Mouse (Mus musculus) cerebellum, adult 11-12 months (tissue): ENCODE measurements at regions not wholly inside any gene's neighbourhood (a gene's known extent, or its start where the extent isn't known, plus 50 kb on each side); places are given as distances from the start of the nearest gene placed in this dataset.
"Not testable (repeated sequence)": the region's sequence is repeated elsewhere in the genome, so short reads cannot be mapped to it uniquely, and the experiment has no call there.

ENCODE experiments used
- DNase-seq: peaks from one replicate; pipeline ENCODE4 v3.0.0; 2022

GRCm38 (mm10) chr9:80961818-80962217 is 496.5 kb upstream of the Impg1 start:
- DNase-seq: no peak

- DNase-seq: no peak
These were observed 477.7 kb upstream of the Impg1 start for GRCm38 (mm10) chr9:80942991-80943390.

- DNase-seq: no peak
These were observed 476.1 kb upstream of the Impg1 start for GRCm38 (mm10) chr9:80941424-80941823.

GRCm38 (mm10) chr9:80938238-80938637 is 473.0 kb upstream of the Impg1 start:
- DNase-seq: no peak

- no peak for DNase-seq
These were observed 465.3 kb upstream of the Impg1 start for GRCm38 (mm10) chr9:80930628-80931027.

GRCm38 (mm10) chr9:80920304-80920703 is 455.0 kb upstream of the Impg1 start:
- DNase-seq: no peak

GRCm38 (mm10) chr9:80913867-80914266 is 448.6 kb upstream of the Impg1 start:
- DNase-seq: no peak

- DNase-seq: no peak
These were observed 446.9 kb upstream of the Impg1 start for GRCm38 (mm10) chr9:80912177-80912576.

GRCm38 (mm10) chr9:80866807-80867206 is 401.5 kb upstream of the Impg1 start:
- DNase-seq: no peak

- no peak for DNase-seq
These were observed 393.7 kb upstream of the Impg1 start for GRCm38 (mm10) chr9:80858998-80859397.

- DNase-seq: no peak
These were observed 382.9 kb upstream of the Impg1 start for GRCm38 (mm10) chr9:80848190-80848589.

- DNase-seq: no peak
These were observed 367.5 kb upstream of the Impg1 start for GRCm38 (mm10) chr9:80832808-80833207.

- DNase-seq: no peak
These were observed 360.1 kb upstream of the Impg1 start for GRCm38 (mm10) chr9:80825346-80825745.

- DNase-seq: no peak
These were observed 354.8 kb upstream of the Impg1 start for GRCm38 (mm10) chr9:80820066-80820465.

GRCm38 (mm10) chr9:80819070-80819469 is 353.8 kb upstream of the Impg1 start:
- DNase-seq: no peak

GRCm38 (mm10) chr9:80813921-80814320 is 348.6 kb upstream of the Impg1 start:
- not testable (repeated sequence) for DNase-seq

- no peak for DNase-seq
These were observed 326.2 kb upstream of the Impg1 start for GRCm38 (mm10) chr9:80791523-80791922.

GRCm38 (mm10) chr9:80774541-80774940 is 309.3 kb upstream of the Impg1 start:
- DNase-seq: no peak

GRCm38 (mm10) chr9:80735806-80736205 is 270.5 kb upstream of the Impg1 start:
- DNase-seq: not testable (repeated sequence)

GRCm38 (mm10) chr9:80732971-80733370 is 267.7 kb upstream of the Impg1 start:
- DNase-seq: no peak

- DNase-seq: no peak
These were observed 258.4 kb upstream of the Impg1 start for GRCm38 (mm10) chr9:80723638-80724037.

- DNase-seq: no peak
These were observed 253.2 kb upstream of the Impg1 start for GRCm38 (mm10) chr9:80718516-80718915.

- DNase-seq: no peak
These were observed 244.5 kb upstream of the Impg1 start for GRCm38 (mm10) chr9:80709781-80710180.

GRCm38 (mm10) chr9:80705264-80705663 is 240.0 kb upstream of the Impg1 start:
- DNase-seq: no peak

- no peak for DNase-seq
These were observed 231.9 kb upstream of the Impg1 start for GRCm38 (mm10) chr9:80697171-80697570.
